Mouse (Mus musculus): ENCODE measurements around the gene Nfe2l3. TPM values are rescaled to one million over a fixed set of nuclear protein-coding genes. Genes with fewer than 3 reads are reported as not detected.
"Not testable (repeated sequence)": the region's sequence is repeated elsewhere in the genome, so short reads cannot be mapped to it uniquely, and the experiment has no call there.

Nfe2l3 gene
- polyA plus RNA-seq, 1 experiment from 2014 or later, result 1.6 TPM

DNA sequence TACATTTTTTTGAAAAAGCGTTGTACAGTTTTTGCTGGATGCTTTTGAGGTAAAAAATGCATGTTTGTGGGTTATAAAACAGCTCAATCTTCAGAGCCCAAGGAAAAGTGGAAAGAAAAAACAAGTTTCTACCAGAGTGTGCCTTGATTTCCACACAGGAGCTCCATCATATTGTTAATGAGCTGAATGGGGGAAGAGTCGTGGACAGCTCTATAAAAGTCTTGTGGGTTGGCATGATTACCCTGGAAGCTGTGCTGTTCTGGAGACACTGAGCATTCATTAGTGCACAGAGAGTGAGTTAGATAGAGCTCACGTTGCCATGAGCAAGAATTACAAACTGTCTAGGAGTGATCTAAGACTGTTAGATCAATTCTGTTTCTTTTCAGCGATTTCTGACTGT, 39.7 kb downstream of the Nfe2l3 start:
- Histone ChIP-seq H3K4me3 (peak overlapping the region; percentile 95), H3K27me3 (ENCODE audit: insufficient read depth, poor library complexity, severe bottlenecking) (no peaks in the 10 kb centered on the region), H3K36me3 (peaks cover 57% of the 10 kb centered on the region), H3K27ac (peak overlapping the region; percentile 100), H3K9me3 (no peaks in the 10 kb centered on the region), H3K4me1 (replicated peaks) (peaks cover 26% of the 10 kb centered on the region)
- 65% methylated on average over 4 of the region's 4 CpGs for WGBS
- DNase-seq (ENCODE audit: low spot score), result no peak

DNA sequence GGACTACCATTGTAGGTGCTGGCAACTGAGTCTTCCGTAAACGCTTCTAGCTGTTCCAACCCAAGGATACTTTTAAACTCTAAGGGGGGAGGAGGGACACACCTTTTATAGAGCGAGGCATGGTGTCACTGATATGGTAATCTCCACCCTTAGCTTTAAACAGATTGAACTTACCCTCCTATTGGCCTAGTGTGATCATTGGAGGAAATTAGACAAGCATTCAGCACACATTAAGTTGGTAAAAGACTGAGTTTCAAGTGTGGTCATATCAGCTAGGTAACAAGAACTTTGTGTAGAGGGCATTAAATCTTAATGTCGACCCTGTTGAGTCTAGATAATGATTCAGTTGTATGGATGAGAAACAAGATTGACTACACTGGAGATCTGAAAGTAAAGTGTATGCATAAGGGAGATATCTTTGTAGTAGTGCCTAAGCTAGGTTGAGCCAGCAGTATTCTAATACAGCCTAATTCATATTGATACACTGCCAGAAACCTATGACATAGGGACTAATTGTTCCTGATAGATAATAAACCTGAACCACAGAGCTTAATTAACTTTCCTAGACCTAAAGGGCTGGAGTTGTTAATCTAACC, 46.8 kb downstream of the Nfe2l3 start:
- Histone ChIP-seq H3K9me3 (no peaks in the 10 kb centered on the region), H3K4me1 (replicated peaks) (0 out of 2 replicates have a peak, but pooled peaks cover 3% of the 10 kb centered on the region), H3K27ac (no peak overlapping the region), H3K36me3 (peaks cover 89% of the 10 kb centered on the region), H3K4me3 (no peak overlapping the region), H3K27me3 (ENCODE audit: insufficient read depth, poor library complexity, severe bottlenecking) (no peaks in the 10 kb centered on the region)
- 95% methylated on average over 4 of the region's 4 CpGs for WGBS
- no peak for DNase-seq (ENCODE audit: low spot score)

DNA sequence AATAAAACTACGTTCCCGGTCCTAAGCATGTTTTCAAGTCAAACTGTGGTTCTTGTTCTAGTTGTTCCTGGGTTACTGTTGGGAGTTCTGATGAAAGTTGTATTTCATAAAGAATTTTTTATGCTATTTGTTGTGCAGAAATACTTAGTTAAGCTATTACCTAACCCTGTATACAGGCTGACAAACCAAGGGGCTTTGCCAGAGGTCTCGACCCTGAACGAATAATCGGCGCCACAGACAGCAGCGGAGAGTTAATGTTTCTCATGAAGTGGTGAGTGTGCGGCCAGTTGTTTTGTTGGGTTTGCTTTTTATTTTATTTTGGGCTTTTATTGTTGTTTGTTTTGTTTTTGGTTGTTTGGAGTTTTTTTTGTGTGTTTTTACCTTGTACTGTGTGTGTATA, 49.1 kb downstream of the Nfe2l3 start:
- no peak overlapping the region for H3K27ac ChIP-seq
- H3K9me3 ChIP-seq, result no peaks in the 10 kb centered on the region
- WGBS, result 95% methylated on average over 8 of the region's 8 CpGs
- no peak overlapping the region for H3K4me3 ChIP-seq
- peaks cover 72% of the 10 kb centered on the region for H3K36me3 ChIP-seq
- no peaks in the 10 kb centered on the region for H3K27me3 ChIP-seq (ENCODE audit: insufficient read depth, poor library complexity, severe bottlenecking)
- no peak for DNase-seq (ENCODE audit: low spot score)
- H3K4me1 ChIP-seq (replicated peaks), result no peaks in the 10 kb centered on the region

DNA sequence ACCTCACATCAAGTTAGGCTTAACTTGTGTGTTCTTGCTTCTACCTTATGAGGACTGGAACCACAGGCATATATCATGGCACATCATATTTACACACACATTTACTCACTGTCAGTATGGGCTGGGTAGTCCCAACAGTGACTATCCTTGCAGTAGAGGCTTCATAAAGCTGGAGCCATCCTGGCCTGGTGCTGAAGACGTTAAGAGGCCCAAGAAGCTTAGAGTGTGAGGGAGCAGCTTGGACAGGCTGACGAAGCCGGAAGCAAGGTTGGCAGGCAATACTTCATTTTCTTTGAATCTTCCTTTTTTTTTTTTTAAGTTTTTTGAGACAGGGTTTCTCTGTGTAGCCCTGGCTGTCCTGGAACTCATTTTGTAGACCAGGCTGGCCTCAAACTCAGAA, 51.4 kb downstream of the Nfe2l3 start:
- Histone ChIP-seq H3K36me3 (peaks cover 49% of the 10 kb centered on the region), H3K4me3 (no peak overlapping the region), H3K27ac (no peak overlapping the region), H3K27me3 (ENCODE audit: insufficient read depth, poor library complexity, severe bottlenecking) (no peaks in the 10 kb centered on the region), H3K4me1 (replicated peaks) (no peaks in the 10 kb centered on the region), H3K9me3 (peaks cover 8% of the 10 kb centered on the region; the same call in 1 of the 2 replicates)
- no peak for DNase-seq (ENCODE audit: low spot score)
- 93% methylated on average over 3 of the region's 3 CpGs for WGBS

DNA sequence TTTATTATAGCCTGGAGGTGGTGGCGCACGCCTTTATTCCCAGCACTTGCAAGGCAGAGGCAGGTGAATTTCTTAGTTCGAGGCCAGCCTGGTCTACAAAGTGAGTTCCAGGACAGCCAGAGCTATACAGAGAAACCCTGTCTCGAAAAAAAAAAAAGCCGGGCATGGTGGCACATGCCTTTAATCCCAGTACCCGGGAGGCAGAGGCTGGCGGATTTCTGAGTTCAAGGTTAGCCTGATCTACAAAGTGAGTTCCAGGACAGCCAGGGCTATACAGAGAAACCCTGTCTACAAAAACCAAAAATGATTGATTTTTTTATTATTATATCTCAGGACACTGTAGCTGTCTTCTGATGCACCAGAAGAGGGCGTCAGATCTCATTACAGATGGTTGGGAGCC, 52.1 kb downstream of the Nfe2l3 start:
- H3K4me3 ChIP-seq; H3K27me3 ChIP-seq (ENCODE audit: insufficient read depth, poor library complexity, severe bottlenecking); H3K4me1 ChIP-seq (replicated peaks); DNase-seq (ENCODE audit: low spot score); H3K9me3 ChIP-seq; H3K27ac ChIP-seq: not testable (repeated sequence)
- WGBS, result 84% methylated on average over 8 of the region's 8 CpGs
- H3K36me3 ChIP-seq, result peaks cover 42% of the 10 kb centered on the region

DNA sequence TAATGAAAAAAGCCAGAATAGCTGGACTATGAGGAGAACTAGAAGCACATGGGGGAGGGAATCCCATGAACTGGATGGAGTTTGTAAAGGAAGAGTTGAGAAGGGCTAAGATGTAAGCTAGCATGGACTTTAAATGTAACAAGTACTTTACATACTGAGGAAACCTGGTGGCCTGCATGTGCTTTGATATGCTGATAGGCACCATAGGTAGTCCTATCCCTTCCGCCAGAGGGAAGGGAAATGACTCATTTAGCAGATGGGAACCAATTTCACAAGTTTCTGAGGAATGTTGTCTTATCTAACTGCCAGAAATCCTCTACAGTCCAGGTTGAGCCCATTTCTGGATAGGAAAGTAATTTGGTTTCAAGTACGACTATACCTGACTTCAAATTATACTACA, 53.2 kb downstream of the Nfe2l3 start:
- Histone ChIP-seq H3K4me3 (no peak overlapping the region), H3K36me3 (peaks cover 31% of the 10 kb centered on the region), H3K27me3 (ENCODE audit: insufficient read depth, poor library complexity, severe bottlenecking) (no peaks in the 10 kb centered on the region), H3K27ac (no peak overlapping the region), H3K4me1 (replicated peaks) (no peaks in the 10 kb centered on the region), H3K9me3 (peaks cover 8% of the 10 kb centered on the region; the same call in 1 of the 2 replicates)
- 65% methylated on average over 2 of the region's 2 CpGs for WGBS
- no peak for DNase-seq (ENCODE audit: low spot score)

DNA sequence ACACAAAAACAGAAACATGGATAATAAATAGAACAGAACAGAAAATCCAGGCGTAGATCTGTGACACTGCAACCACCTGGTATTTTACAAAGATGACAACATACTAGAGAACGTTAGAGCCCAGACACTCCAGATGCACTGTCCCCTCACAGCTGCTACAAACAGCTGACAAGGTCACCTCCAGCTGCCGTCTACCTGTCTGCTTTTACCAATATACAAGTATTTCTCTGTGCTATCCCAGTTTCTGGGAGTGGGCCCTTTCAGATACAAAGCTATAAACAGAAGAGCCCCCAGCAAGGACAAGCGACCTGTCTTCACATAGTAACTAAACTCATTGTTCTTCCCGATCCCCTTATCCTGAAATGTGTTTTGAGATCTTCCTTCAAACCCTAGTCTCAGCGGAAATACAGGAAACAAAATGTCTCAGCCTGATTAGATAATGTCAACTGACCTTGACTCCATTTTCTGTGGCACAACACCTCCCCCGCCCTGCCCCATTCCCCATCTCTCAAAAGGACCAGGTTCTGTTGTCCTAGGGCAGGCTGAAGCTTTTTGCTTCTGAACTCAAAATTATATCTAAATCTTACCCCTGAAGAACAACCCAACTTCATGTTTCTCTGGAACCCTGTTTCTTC, 53.7 kb downstream of the Nfe2l3 start:
- H3K27me3 ChIP-seq (ENCODE audit: insufficient read depth, poor library complexity, severe bottlenecking), result no peaks in the 10 kb centered on the region
- no peak overlapping the region for H3K27ac ChIP-seq
- H3K4me3 ChIP-seq, result no peak overlapping the region
- H3K9me3 ChIP-seq, result peaks cover 8% of the 10 kb centered on the region; the same call in 1 of the 2 replicates
- WGBS, result 80% methylated on average over 7 of the region's 7 CpGs
- H3K36me3 ChIP-seq, result peaks cover 26% of the 10 kb centered on the region
- H3K4me1 ChIP-seq (replicated peaks), result no peaks in the 10 kb centered on the region
- no peak for DNase-seq (ENCODE audit: low spot score)

DNA sequence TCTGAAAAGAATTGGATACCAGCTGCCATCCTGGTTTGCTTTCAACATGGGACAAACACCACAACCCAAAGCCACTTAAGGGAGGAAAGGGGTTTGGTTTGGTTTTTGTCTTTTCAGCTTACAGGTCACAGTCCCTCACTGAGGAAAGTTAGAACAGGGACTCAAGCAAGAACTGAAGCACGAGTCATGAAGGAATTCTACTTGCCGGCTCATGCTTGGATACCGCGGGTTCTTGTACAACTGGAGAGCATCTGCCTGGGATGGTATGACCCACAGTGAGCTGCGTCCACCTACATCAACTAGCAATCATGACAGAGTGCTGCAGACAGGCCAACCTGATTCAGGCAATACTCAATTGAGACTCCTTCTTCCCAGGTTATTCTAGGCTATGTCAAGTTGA, 54.3 kb downstream of the Nfe2l3 start:
- Histone ChIP-seq H3K4me3 (no peak overlapping the region), H3K9me3 (peaks cover 8% of the 10 kb centered on the region; the same call in 1 of the 2 replicates), H3K4me1 (replicated peaks) (no peaks in the 10 kb centered on the region), H3K27ac (no peak overlapping the region), H3K27me3 (ENCODE audit: insufficient read depth, poor library complexity, severe bottlenecking) (no peaks in the 10 kb centered on the region), H3K36me3 (peaks cover 20% of the 10 kb centered on the region)
- WGBS, result 94% methylated on average over 5 of the region's 5 CpGs
- DNase-seq (ENCODE audit: low spot score), result no peak

DNA sequence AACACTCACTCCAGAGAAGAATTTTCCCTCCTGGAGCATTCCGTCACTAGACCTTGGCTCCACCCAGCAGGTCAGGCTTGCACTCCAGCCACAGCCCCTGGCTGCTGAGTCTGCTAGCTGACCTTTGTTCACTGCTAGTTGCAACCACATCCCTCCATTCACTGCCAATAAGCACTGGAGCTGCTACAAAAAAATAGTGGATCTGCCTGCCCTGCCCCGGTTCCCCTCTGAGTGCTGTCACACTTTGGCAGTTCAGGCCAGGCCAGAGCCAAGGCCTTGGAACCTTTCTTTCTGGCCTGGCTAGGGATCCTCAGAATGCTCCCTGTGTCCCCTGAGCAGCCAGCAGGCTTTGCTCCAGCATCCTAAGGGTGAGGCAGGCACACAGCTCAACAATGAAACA, 57.3 kb downstream of the Nfe2l3 start:
- H3K27ac ChIP-seq, result no peak overlapping the region
- WGBS, result 53% methylated on average over 2 of the region's 2 CpGs
- no peaks in the 10 kb centered on the region for H3K27me3 ChIP-seq (ENCODE audit: insufficient read depth, poor library complexity, severe bottlenecking)

DNA sequence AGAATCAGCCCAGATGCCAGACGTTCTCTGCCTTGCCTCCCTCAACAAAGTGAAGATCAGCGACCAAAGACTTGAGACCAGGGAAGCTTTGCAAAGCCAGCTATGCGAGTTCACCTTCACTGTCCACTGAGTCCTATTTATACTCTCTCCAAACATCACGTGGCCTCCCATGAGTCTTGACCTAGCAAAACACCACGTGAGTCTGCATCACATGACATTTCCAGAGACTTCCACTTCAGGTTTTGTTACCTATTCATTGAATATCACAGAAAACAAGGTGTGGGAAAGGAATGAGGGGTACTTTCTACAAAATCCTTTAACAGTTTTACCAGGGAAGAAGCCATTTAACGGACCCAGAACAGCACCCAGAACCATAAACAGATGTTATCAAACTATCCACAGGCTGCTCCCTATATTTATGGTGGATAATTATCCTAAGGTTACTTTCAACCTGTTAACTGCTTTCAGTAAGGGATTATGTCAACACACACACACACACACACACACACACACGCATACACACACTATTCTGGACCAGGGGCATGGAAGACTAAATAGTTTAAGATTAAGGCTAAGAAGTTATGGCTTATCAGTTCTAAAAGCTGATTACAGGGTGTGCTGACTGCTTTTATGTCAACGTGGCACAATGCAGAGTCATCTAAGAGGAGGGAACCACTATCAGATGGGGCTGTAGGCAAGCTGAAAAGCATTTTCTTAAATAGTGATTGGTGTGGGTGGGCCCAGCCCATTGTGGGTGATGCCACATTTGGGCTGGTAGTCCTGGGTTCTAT, 65.0 kb downstream of the Nfe2l3 start:
- H3K4me1 ChIP-seq (replicated peaks), result no peaks in the 10 kb centered on the region

More for the DNA sequence above, 57.3 kb downstream of the Nfe2l3 start:
- H3K36me3 ChIP-seq, result peaks cover under 1% of the 10 kb centered on the region; the same call in 1 of the 2 replicates
- no peak overlapping the region for H3K4me3 ChIP-seq
- H3K9me3 ChIP-seq, result peaks cover 8% of the 10 kb centered on the region; the same call in 1 of the 2 replicates
- no peak for DNase-seq (ENCODE audit: low spot score)
- no peaks in the 10 kb centered on the region for H3K4me1 ChIP-seq (replicated peaks)

DNA sequence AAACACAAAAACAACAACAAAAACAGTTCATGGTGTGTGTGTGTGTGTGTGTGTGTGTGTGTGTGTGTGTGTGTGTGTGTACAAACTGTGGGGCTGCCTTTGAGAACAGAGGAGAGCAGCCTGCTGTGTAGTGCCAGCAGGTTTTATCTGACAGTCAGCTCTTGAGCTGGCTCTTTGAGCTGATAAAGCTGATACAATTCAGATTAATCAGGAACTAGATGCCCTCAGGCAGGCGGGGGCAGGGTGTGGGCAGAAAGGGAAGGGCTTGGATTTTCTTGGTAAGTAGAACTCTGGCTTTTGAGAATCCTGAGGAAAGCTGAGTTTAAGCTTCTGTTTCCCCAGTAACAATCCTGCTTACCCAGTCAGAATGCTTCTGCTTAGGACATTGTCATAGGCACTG, 73.2 kb downstream of the Nfe2l3 start:
- 72% methylated on average over 1 of the region's 1 CpGs for WGBS
- Histone ChIP-seq H3K9me3 (no peaks in the 10 kb centered on the region), H3K27ac (no peak overlapping the region), H3K27me3 (ENCODE audit: insufficient read depth, poor library complexity, severe bottlenecking) (no peaks in the 10 kb centered on the region), H3K4me3 (no peak overlapping the region), H3K36me3 (no peaks in the 10 kb centered on the region), H3K4me1 (replicated peaks) (peaks cover 15% of the 10 kb centered on the region; the same call in 1 of the 2 replicates)
- no peak for DNase-seq (ENCODE audit: low spot score)

More for the DNA sequence above, 65.0 kb downstream of the Nfe2l3 start:
- Histone ChIP-seq H3K36me3 (no peaks in the 10 kb centered on the region), H3K9me3 (no peaks in the 10 kb centered on the region), H3K27me3 (ENCODE audit: insufficient read depth, poor library complexity, severe bottlenecking) (no peaks in the 10 kb centered on the region), H3K27ac (no peak overlapping the region), H3K4me3 (no peak overlapping the region)
- no peak for DNase-seq (ENCODE audit: low spot score)
- 79% methylated on average over 8 of the region's 8 CpGs for WGBS

DNA sequence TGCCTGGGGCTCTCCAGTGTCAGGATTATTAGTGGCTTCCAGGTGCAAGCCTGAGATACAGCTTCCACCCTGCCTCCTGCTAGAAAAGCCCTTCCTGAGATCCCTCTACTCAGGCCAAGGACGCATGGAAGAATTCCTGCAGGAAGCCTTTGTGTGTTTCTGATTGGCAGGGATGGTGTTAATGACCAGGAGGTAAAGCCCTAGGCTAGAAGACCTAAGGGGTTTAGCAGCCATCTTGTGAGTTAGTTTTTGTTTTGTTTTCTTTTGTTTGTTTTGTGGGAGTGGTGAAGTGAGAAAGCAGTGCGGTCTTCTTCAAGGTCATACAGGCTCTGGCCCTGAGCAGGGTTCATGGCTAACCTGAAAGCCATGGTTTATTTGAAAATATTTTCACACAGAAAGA, 75.1 kb downstream of the Nfe2l3 start:
- Histone ChIP-seq H3K27me3 (ENCODE audit: insufficient read depth, poor library complexity, severe bottlenecking) (no peaks in the 10 kb centered on the region), H3K27ac (no peak overlapping the region), H3K36me3 (no peaks in the 10 kb centered on the region), H3K4me3 (no peak overlapping the region), H3K4me1 (replicated peaks) (peaks cover 15% of the 10 kb centered on the region; the same call in 1 of the 2 replicates), H3K9me3 (no peaks in the 10 kb centered on the region)
- DNase-seq (ENCODE audit: low spot score), result no peak
- WGBS, result 67% methylated on average over 2 of the region's 2 CpGs
